Mouse (Mus musculus): ENCODE data around the gene C530008M17Rik.

Gene C530008M17Rik

GRCm38 (mm10) chr5:76665421-76665820 lies 9.1 kb downstream of the C530008M17Rik start:
- in situ Hi-C loops (cut with MboI, MseI): no loop called here

GRCm38 (mm10) chr5:76666026-76666756 lies 9.9 kb downstream of the C530008M17Rik start:
- in situ Hi-C loops (cut with MboI, MseI): no loop called here

- in situ Hi-C loops (cut with MboI, MseI): no loop called here
Observed at GRCm38 (mm10) chr5:76668118-76668517, 11.8 kb downstream of the C530008M17Rik start.

GRCm38 (mm10) chr5:76668547-76668946 lies 12.2 kb downstream of the C530008M17Rik start:
- in situ Hi-C loops (cut with MboI, MseI): no loop called here

- in situ Hi-C loops (cut with MboI, MseI): no loop called here
Observed at GRCm38 (mm10) chr5:76670183-76670582, 13.9 kb downstream of the C530008M17Rik start.

- in situ Hi-C loops (cut with MboI, MseI): no loop called here
Observed at GRCm38 (mm10) chr5:76674022-76674653, 17.8 kb downstream of the C530008M17Rik start.

- in situ Hi-C loops (cut with MboI, MseI): no loop called here
Observed at GRCm38 (mm10) chr5:76675369-76675768, 19.1 kb downstream of the C530008M17Rik start.

- in situ Hi-C loops (cut with MboI, MseI): no loop called here
Observed at GRCm38 (mm10) chr5:76680959-76681358, 24.6 kb downstream of the C530008M17Rik start.

- in situ Hi-C loops (cut with MboI, MseI): no loop called here
Observed at GRCm38 (mm10) chr5:76681895-76682656, 25.8 kb downstream of the C530008M17Rik start.

GRCm38 (mm10) chr5:76683455-76683854 lies 27.1 kb downstream of the C530008M17Rik start:
- in situ Hi-C loops (cut with MboI, MseI): no loop called here

GRCm38 (mm10) chr5:76684658-76685605 lies 28.6 kb downstream of the C530008M17Rik start:
- in situ Hi-C loops (cut with MboI, MseI): no loop called here

GRCm38 (mm10) chr5:76687961-76688600 lies 31.8 kb downstream of the C530008M17Rik start:
- in situ Hi-C loops (cut with MboI, MseI): no loop called here

- in situ Hi-C loops (cut with MboI, MseI): no loop called here
Observed at GRCm38 (mm10) chr5:76688643-76689042, 32.3 kb downstream of the C530008M17Rik start.

- in situ Hi-C loops (cut with MboI, MseI): no loop called here
Observed at GRCm38 (mm10) chr5:76690177-76690593, 33.9 kb downstream of the C530008M17Rik start.

- in situ Hi-C loops (cut with MboI, MseI): no loop called here
Observed at GRCm38 (mm10) chr5:76691251-76691650, 34.9 kb downstream of the C530008M17Rik start.

- in situ Hi-C loops (cut with MboI, MseI): no loop called here
Observed at GRCm38 (mm10) chr5:76691706-76692424, 35.6 kb downstream of the C530008M17Rik start.

GRCm38 (mm10) chr5:76697536-76697935 lies 41.2 kb downstream of the C530008M17Rik start:
- in situ Hi-C loops (cut with MboI, MseI): no loop called here

GRCm38 (mm10) chr5:76698187-76698586 lies 41.9 kb downstream of the C530008M17Rik start:
- in situ Hi-C loops (cut with MboI, MseI): no loop called here

GRCm38 (mm10) chr5:76701127-76701853 lies 45.0 kb downstream of the C530008M17Rik start:
- in situ Hi-C loops (cut with MboI, MseI): no loop called here

All from regulatory T cell (primary cell).